Mouse (Mus musculus) forebrain, embryonic 11.5 days (tissue): Measurements from ENCODE around the gene Gm10283. TPM values are rescaled to one million over a fixed set of nuclear protein-coding genes. Genes with fewer than 3 reads are reported as not detected.

Source experiments
- ATAC-seq: fragments of 200-750 bp; cut with Nextera tagmentation; replicated peaks from 2 replicates; pipeline ENCODE4 v1.8.0; 2017; ENCODE audit warnings: moderate TSS enrichment; ENCODE audit not compliant: low FRiP score
- DNase-seq: peaks from one replicate; pipeline ENCODE4 v3.0.0-alpha.2; 2017; ENCODE audit warnings: low spot score
- H3K27ac ChIP-seq: fragments of 300-500 bp; sonication (generic); 2 replicates; pipeline ENCODE4 v1.5.1; 2014; ENCODE audit warnings: low read depth, low read length
- H3K27me3 ChIP-seq: fragments of 300-500 bp; sonication (generic); 2 replicates; pipeline ENCODE4 v1.6.1; 2014; ENCODE audit warnings: mild to moderate bottlenecking, low read length, mixed read lengths; ENCODE audit not compliant: control insufficient read depth, insufficient read depth
- H3K36me3 ChIP-seq: fragments of 300-500 bp; sonication (generic); 2 replicates; pipeline ENCODE4 v1.6.1; 2014; ENCODE audit warnings: mild to moderate bottlenecking, low read length, moderate library complexity, mixed read lengths; ENCODE audit not compliant: control insufficient read depth, insufficient read depth
- H3K4me1 ChIP-seq: fragments of 300-500 bp; sonication (generic); replicated peaks from 2 replicates; pipeline ENCODE4 v1.6.1; 2014; ENCODE audit warnings: low read length, mixed read lengths; ENCODE audit not compliant: control insufficient read depth, insufficient read depth
- H3K4me2 ChIP-seq: fragments of 300-500 bp; sonication (generic); 2 replicates; pipeline ENCODE4 v1.6.1; 2014; ENCODE audit warnings: low read depth, mild to moderate bottlenecking, low read length, moderate library complexity, mixed read lengths; ENCODE audit not compliant: severe bottlenecking
- H3K4me3 ChIP-seq: fragments of 300-500 bp; sonication (generic); 2 replicates; pipeline ENCODE4 v1.5.1; 2014; ENCODE audit warnings: low read depth, low read length
- H3K9ac ChIP-seq: fragments of 300-500 bp; sonication (generic); 2 replicates; pipeline ENCODE4 v1.6.1; 2014; ENCODE audit warnings: low read length
- H3K9me3 ChIP-seq: fragments of 300-500 bp; sonication (generic); 2 replicates; pipeline ENCODE4 v1.6.1; 2016; ENCODE audit warnings: low read length, mixed read lengths; ENCODE audit not compliant: control insufficient read depth
- WGBS: fragments of 180-500 bp; shearing (Covaris S2); extraction: QIAGEN DNeasy Blood & Tissue Kit; methylation state at CpG from one replicate; pipeline ENCODE4 v1.1.7; 2014; 5-methylcytosine and 5-hydroxymethylcytosine counted together
- polyA plus RNA-seq: library from polyadenylated mRNA; unstranded; fragments of >200 nt; fragmentation: Nextera tagmentation; extraction: Ambion mirVana; gene quantifications from 2 replicates; pipeline ENCODE4 v1.2.1, GENCODE M21; 2014

Gm10283 gene
- polyA plus RNA-seq, 1 experiment from 2014 or later: not detected

DNA sequence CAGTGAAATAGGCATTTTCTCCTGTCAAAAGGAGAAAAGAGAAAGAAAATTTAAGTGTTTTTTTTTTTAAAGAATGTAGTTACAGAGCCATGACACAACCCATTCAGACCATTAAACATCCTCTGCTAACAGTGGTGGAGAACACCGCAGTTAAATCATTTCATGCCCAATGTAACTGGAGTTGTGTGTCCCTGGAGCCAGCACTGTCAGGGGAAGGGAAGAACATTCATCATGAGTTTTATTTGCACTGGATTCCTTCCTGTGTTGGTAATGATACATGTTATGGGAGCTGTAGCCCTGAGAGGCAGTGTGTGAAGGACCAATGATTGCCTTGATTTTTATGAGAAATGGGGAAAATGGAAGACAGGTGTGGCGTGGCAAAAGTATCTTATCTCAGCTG lies 116.4 kb downstream of the Gm10283 start:
- Histone ChIP-seq H3K36me3 (no peaks in the 10 kb centered on the region), H3K27me3 (no peaks in the 10 kb centered on the region), H3K27ac (no peak overlapping the region), H3K9me3 (no peaks in the 10 kb centered on the region), H3K4me3 (no peak overlapping the region), H3K9ac (no peak overlapping the region), H3K4me2 (no peak overlapping the region), H3K4me1 (no peaks in the 10 kb centered on the region)
- 92% methylated on average over 2 of the region's 2 CpGs for WGBS
- DNase-seq (no peak), ATAC-seq (no peak)

Other genes starting within 250 kb of the Gm10283 start
- gene Aadat, start 2.7 kb upstream of the Gm10283 start, polyA plus RNA-seq: 1.9 TPM in 2 replicates
- gene Mfap3l, start 129.6 kb upstream of the Gm10283 start, polyA plus RNA-seq: 1.7 and 1.8 TPM in 2 replicates